Comparison of ENCODE assay signal across 9 mouse cellular contexts in the genomic region with DNA sequence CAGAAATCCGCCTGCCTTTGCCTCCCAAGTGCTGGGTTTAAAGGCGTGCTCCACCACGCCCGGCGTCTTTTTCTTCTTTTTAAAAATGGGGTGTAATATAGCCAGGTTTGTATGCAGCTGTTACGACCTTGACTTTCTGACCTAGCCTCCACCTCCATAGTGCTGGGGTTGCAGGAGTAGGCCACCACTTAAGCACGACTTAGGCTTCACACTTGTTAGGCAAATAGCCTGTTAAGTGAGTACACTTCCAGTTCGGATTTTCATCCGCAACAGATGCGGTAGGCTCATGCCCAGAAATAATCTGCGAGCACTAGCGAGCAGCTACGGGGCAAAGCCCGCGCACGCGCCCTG. TPM values are rescaled to one million over a fixed set of nuclear protein-coding genes. Genes with fewer than 3 reads are reported as not detected.
DNase-seq lines count a peak whose midpoint lies in the region; ATAC-seq and TF ChIP-seq lines count a peak whose summit lies in the region.
"Had no signal": no experiment of that assay in that cellular context is flagged by ENCODE, and none has a peak within 500 bp of the region (broad histone marks: within the 10 kb centered on the region; RNA-seq: fewer than 3 reads in every experiment).

No protein-coding gene starts in this region.

- no peaks in the 10 kb centered on the region; the same call in 1 of the 2 replicates for H3K4me1 ChIP-seq in kidney, adult 2 months (ENCODE audit: control insufficient read depth, insufficient read depth, low read length)
- H3K4me1 ChIP-seq in hindbrain, embryonic 11.5 days (replicated peaks; ENCODE audit: control insufficient read depth, insufficient read depth, low read length): no peaks in the 10 kb centered on the region
- peaks cover 8% of the 10 kb centered on the region for H3K4me1 ChIP-seq in midbrain, embryonic 11.5 days (ENCODE audit: control insufficient read depth, insufficient read depth, low read length)

- TF ChIP-seq POLR2A in kidney, adult 2 months (IDR thresholded peaks at IDR 0.05; ENCODE audit: low read depth, low read length): no peak

- no peaks in the 10 kb centered on the region for H3K27me3 ChIP-seq in kidney, adult 2 months (replicated peaks; ENCODE audit: control insufficient read depth, insufficient read depth, low read length)
- H3K27me3 ChIP-seq in hindbrain, embryonic 11.5 days (ENCODE audit: control insufficient read depth, insufficient read depth, low read length): no peaks in the 10 kb centered on the region
- no peaks in the 10 kb centered on the region for H3K27me3 ChIP-seq in midbrain, embryonic 11.5 days (ENCODE audit: control insufficient read depth, insufficient read depth, low read length)
- H3K27me3 ChIP-seq: Patski had no signal

- H3K36me3 ChIP-seq in kidney, adult 2 months (ENCODE audit: control insufficient read depth, insufficient read depth, low read length): peaks cover 2% of the 10 kb centered on the region
- peaks cover 5% of the 10 kb centered on the region; the same call in 1 of the 2 replicates for H3K36me3 ChIP-seq in hindbrain, embryonic 11.5 days (ENCODE audit: control insufficient read depth, insufficient read depth, low read length)
- peaks cover 15% of the 10 kb centered on the region; the same call in 1 of the 2 replicates for H3K36me3 ChIP-seq in midbrain, embryonic 11.5 days (ENCODE audit: control insufficient read depth, insufficient read depth, low read length)

- peak overlapping the region; percentile 68 for H3K4me3 ChIP-seq in kidney, adult 2 months (ENCODE audit: insufficient read depth, low read depth, low read length)
- H3K4me3 ChIP-seq in hindbrain, embryonic 11.5 days (ENCODE audit: low read depth, low read length): peak overlapping the region; percentile 90
- peak overlapping the region; percentile 97 for H3K4me3 ChIP-seq in midbrain, embryonic 11.5 days (ENCODE audit: low read depth, low read length)

- WGBS in kidney, adult 2 months: under 1% methylated on average over 17 of the region's 17 CpGs
- 2% methylated on average over 17 of the region's 17 CpGs for WGBS in hindbrain, embryonic 11.5 days
- 1% methylated on average over 17 of the region's 17 CpGs for WGBS in midbrain, embryonic 11.5 days

- TF ChIP-seq CTCF in kidney, adult 2 months (conservative IDR thresholded peaks at IDR 0.05; ENCODE audit: insufficient read depth, insufficient read length, low read depth, low read length): no peak

- H3K9ac ChIP-seq in hindbrain, embryonic 11.5 days (ENCODE audit: low read depth, low read length): peak overlapping the region; percentile 95
- H3K9ac ChIP-seq in midbrain, embryonic 11.5 days (ENCODE audit: low read length): peak overlapping the region; percentile 95

- no peak for DNase-seq in kidney, adult 2 months
- DNase-seq in kidney, postnatal 36 days: no peak
- DNase-seq in hindbrain, embryonic 11.5 days (ENCODE audit: low spot score): no peak
- DNase-seq in midbrain, embryonic 11.5 days (ENCODE audit: low spot score, missing footprints): no peak
- DNase-seq in cerebellum, adult 9-10 months: no peak
- DNase-seq in layer of hippocampus, adult 9-11 months: no peak
- DNase-seq in right cerebral cortex, postnatal 10 days (ENCODE audit: low spot score in 2 of 2): no peak

- H3K9me3 ChIP-seq in hindbrain, embryonic 11.5 days (ENCODE audit: control insufficient read depth, low read length): no peaks in the 10 kb centered on the region
- no peaks in the 10 kb centered on the region for H3K9me3 ChIP-seq in midbrain, embryonic 11.5 days (ENCODE audit: control insufficient read depth, low read length)

- ATAC-seq in activated CD4-positive, CD25-positive, alpha-beta regulatory T cell, adult 4 months: peak; percentile 0
- no peak; the same call in 1 of the 2 replicates for ATAC-seq in hindbrain, embryonic 11.5 days (ENCODE audit: low FRiP score)
- no peak for ATAC-seq in midbrain, embryonic 11.5 days (ENCODE audit: low FRiP score)

- H3K4me2 ChIP-seq in hindbrain, embryonic 11.5 days (replicated peaks; ENCODE audit: low read depth, low read length): peak overlapping the region; percentile 74
- H3K4me2 ChIP-seq in midbrain, embryonic 11.5 days: peak overlapping the region; percentile 74

- H3K27ac ChIP-seq in kidney, adult 2 months (ENCODE audit: insufficient read depth, low read depth, low read length): peak overlapping the region; percentile 57
- H3K27ac ChIP-seq in hindbrain, embryonic 11.5 days (ENCODE audit: low read depth, low read length): peak overlapping the region; percentile 95
- peak overlapping the region; percentile 91 for H3K27ac ChIP-seq in midbrain, embryonic 11.5 days (ENCODE audit: low read depth, low read length)

RNA-seq across cellular contexts. Expression of a gene that starts 0.6 kb away (rescaled TPM):
- polyA plus RNA-seq in kidney, adult 2 months (2012; rRNA removed): 14.1 and 19.3 TPM in 2 replicates
- 10 to 100 TPM; 87.6 to 94.5 TPM for polyA plus RNA-seq in activated CD4-positive, CD25-positive, alpha-beta regulatory T cell, adult 4 months (2017; shearing (Covaris generic))
- 90.9 and 101 TPM in 2 replicates for polyA plus RNA-seq in hindbrain, embryonic 11.5 days (2014; fragmentation: Nextera tagmentation; extraction: Ambion mirVana)
- polyA plus RNA-seq in midbrain, embryonic 11.5 days (2014; fragmentation: Nextera tagmentation; extraction: Ambion mirVana): 86.4 and 92.8 TPM in 2 replicates

RNA-seq across cellular contexts. Expression of a gene that starts 0.8 kb away (rescaled TPM):
- polyA plus RNA-seq in kidney, adult 2 months (2012; rRNA removed): 51.6 and 55.1 TPM in 2 replicates
- 10 to 100 TPM in 1 of 2 experiments, 1 to 10 TPM in 1; 9.0 to 10.4 TPM for polyA plus RNA-seq in activated CD4-positive, CD25-positive, alpha-beta regulatory T cell, adult 4 months (2017; shearing (Covaris generic))
- polyA plus RNA-seq in hindbrain, embryonic 11.5 days (2014; fragmentation: Nextera tagmentation; extraction: Ambion mirVana): 16.4 and 17.6 TPM in 2 replicates
- polyA plus RNA-seq in midbrain, embryonic 11.5 days (2014; fragmentation: Nextera tagmentation; extraction: Ambion mirVana): 14.7 and 16.7 TPM in 2 replicates

RNA-seq across cellular contexts. Expression of a gene that starts 39.7 kb away (rescaled TPM):
- polyA plus RNA-seq in kidney, adult 2 months (2012; rRNA removed): 0.27 TPM in 1 of 2 replicates, not detected in the other
- not detected for polyA plus RNA-seq in activated CD4-positive, CD25-positive, alpha-beta regulatory T cell, adult 4 months (2017; shearing (Covaris generic))
- polyA plus RNA-seq in hindbrain, embryonic 11.5 days (2014; fragmentation: Nextera tagmentation; extraction: Ambion mirVana): not detected in 2 replicates
- not detected in 2 replicates for polyA plus RNA-seq in midbrain, embryonic 11.5 days (2014; fragmentation: Nextera tagmentation; extraction: Ambion mirVana)

RNA-seq across cellular contexts. Expression of a gene that starts 39.7 kb away (rescaled TPM):
- polyA plus RNA-seq in kidney, adult 2 months (2012; rRNA removed): 52.5 and 56.0 TPM in 2 replicates
- polyA plus RNA-seq in activated CD4-positive, CD25-positive, alpha-beta regulatory T cell, adult 4 months (2017; shearing (Covaris generic)): 100 to 1,000 TPM in 1 of 2 experiments, 10 to 100 TPM in 1; 78.3 to 102 TPM
- 19.8 and 25.6 TPM in 2 replicates for polyA plus RNA-seq in hindbrain, embryonic 11.5 days (2014; fragmentation: Nextera tagmentation; extraction: Ambion mirVana)
- polyA plus RNA-seq in midbrain, embryonic 11.5 days (2014; fragmentation: Nextera tagmentation; extraction: Ambion mirVana): 16.1 TPM in 2 replicates
